Mouse (Mus musculus): ENCODE measurements around the gene Itgb1bp1.

DNA sequence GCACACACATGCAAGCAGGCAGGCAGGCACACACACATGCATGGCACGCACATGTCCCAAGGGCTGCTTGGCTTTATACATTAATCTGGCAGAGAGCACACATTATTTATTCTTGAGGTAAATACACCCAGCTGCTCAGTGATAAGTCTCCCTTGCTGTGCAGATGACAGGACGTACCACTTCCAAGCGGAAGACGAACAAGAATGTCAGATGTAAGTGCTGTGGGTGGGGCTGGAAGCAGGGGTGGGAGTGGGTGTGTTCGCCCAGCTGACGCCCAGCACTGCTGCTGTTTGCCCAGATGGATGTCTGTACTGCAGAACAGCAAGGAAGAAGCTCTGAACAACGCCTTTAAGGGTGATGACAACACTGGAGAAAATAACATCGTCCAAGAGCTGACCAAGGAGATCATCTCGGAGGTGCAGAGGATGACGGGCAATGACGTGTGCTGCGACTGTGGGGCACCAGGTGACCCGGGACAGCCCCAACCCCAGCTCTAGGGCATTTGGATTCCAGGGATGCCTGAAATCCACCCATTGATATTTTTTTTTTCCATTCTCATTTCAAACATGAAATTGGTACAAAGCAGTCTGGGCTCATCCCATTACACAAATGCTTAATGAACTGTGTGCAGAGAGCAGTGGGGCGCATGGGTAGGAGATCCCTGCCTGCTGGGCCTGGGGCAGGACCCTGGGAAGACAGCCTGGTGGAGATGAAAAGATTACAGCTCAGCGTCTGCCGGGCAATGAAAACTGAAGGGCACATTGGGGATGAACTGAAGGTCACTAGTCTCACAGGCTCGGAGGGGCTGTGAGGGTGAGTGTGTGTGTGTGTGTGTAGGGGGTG lies 56.8 kb downstream of the Itgb1bp1 start:
- TF ChIP-seq POLR2A (IDR thresholded peaks at IDR 0.05; ENCODE audit: extremely low read depth, insufficient read depth, low read length): no peak
- TF ChIP-seq CTCF (IDR thresholded peaks at IDR 0.05; ENCODE audit: extremely low read depth, insufficient read depth, low read length): no peak
